Mouse (Mus musculus): ENCODE measurements around the gene Tspoap1. TPM values are rescaled to one million over a fixed set of nuclear protein-coding genes. Genes with fewer than 3 reads are reported as not detected.

Tspoap1 gene
- polyA plus RNA-seq, 1 experiment from 2014 or later = 0.47 TPM

GRCm38 (mm10) chr11:87779392-87779791 lies 19.1 kb downstream of the Tspoap1 start:
- no peak overlapping the region for H3K4me2 ChIP-seq
- no peak overlapping the region for H3K4me3 ChIP-seq
- WGBS = 81% methylated on average over 4 of the region's 4 CpGs
- no peak for ATAC-seq (ENCODE audit: extremely low read depth, insufficient number of reproducible peaks, low FRiP score, low TSS enrichment)
- H3K36me3 ChIP-seq = no peaks in the 10 kb centered on the region
- no peaks in the 10 kb centered on the region for H3K9me3 ChIP-seq
- no peak overlapping the region for H3K27ac ChIP-seq (replicated peaks)
- H3K9ac ChIP-seq = no peak overlapping the region
- peaks cover 16% of the 10 kb centered on the region for H3K4me1 ChIP-seq
- H3K27me3 ChIP-seq (replicated peaks) = peaks cover 83% of the 10 kb centered on the region

- no peaks in the 10 kb centered on the region for H3K9me3 ChIP-seq
- H3K27ac ChIP-seq (replicated peaks) = no peak overlapping the region
- 74% methylated on average over 8 of the region's 8 CpGs for WGBS
- ATAC-seq (ENCODE audit: extremely low read depth, insufficient number of reproducible peaks, low FRiP score, low TSS enrichment) = no peak
- H3K4me1 ChIP-seq = peaks cover 16% of the 10 kb centered on the region
- H3K27me3 ChIP-seq (replicated peaks) = peaks cover 76% of the 10 kb centered on the region
- no peak overlapping the region for H3K9ac ChIP-seq
- H3K4me3 ChIP-seq = no peak overlapping the region
- H3K4me2 ChIP-seq = no peak overlapping the region
- no peaks in the 10 kb centered on the region for H3K36me3 ChIP-seq
These were observed 19.8 kb downstream of the Tspoap1 start for GRCm38 (mm10) chr11:87780130-87780529.

GRCm38 (mm10) chr11:87790088-87790487 lies 29.7 kb downstream of the Tspoap1 start:
- peaks cover 13% of the 10 kb centered on the region; the same call in 1 of the 2 replicates for H3K27me3 ChIP-seq (replicated peaks)
- H3K36me3 ChIP-seq = no peaks in the 10 kb centered on the region
- H3K4me3 ChIP-seq = no peak overlapping the region
- no peak overlapping the region for H3K27ac ChIP-seq (replicated peaks)
- H3K9me3 ChIP-seq = no peaks in the 10 kb centered on the region
- no peaks in the 10 kb centered on the region for H3K4me1 ChIP-seq
- H3K4me2 ChIP-seq = no peak overlapping the region
- WGBS = 73% methylated on average over 6 of the region's 6 CpGs
- no peak overlapping the region for H3K9ac ChIP-seq
- no peak for ATAC-seq (ENCODE audit: extremely low read depth, insufficient number of reproducible peaks, low FRiP score, low TSS enrichment)

- Histone ChIP-seq H3K4me2 (no peak within 1 kb of the TSS), H3K36me3 (no peaks in the 10 kb centered on the region), H3K27me3 (replicated peaks) (peaks cover 6% of the 10 kb centered on the region; the same call in 1 of the 2 replicates), H3K27ac (replicated peaks) (no peak within 1 kb of the TSS), H3K9me3 (no peaks in the 10 kb centered on the region), H3K4me3 (no peak within 1 kb of the TSS), H3K4me1 (no peaks in the 10 kb centered on the region), H3K9ac (no peak within 1 kb of the TSS)
- WGBS = 36% methylated on average over 3 of the region's 3 CpGs
- ATAC-seq (ENCODE audit: extremely low read depth, insufficient number of reproducible peaks, low FRiP score, low TSS enrichment) = no peak
These were observed 33.1 kb downstream of the Tspoap1 start, which contains the start of gene Mpo for GRCm38 (mm10) chr11:87793460-87793859. Gene Mpo (plus strand): TSS chr11:87793581.

GRCm38 (mm10) chr11:87801711-87802275 lies 41.5 kb downstream of the Tspoap1 start:
- H3K4me1 ChIP-seq = no peaks in the 10 kb centered on the region
- H3K9me3 ChIP-seq = no peaks in the 10 kb centered on the region
- ATAC-seq (ENCODE audit: extremely low read depth, insufficient number of reproducible peaks, low FRiP score, low TSS enrichment) = no peak
- no peak overlapping the region for H3K4me2 ChIP-seq
- H3K27ac ChIP-seq (replicated peaks) = no peak overlapping the region
- H3K9ac ChIP-seq = no peak overlapping the region
- no peaks in the 10 kb centered on the region for H3K36me3 ChIP-seq
- H3K27me3 ChIP-seq (replicated peaks) = peaks cover 32% of the 10 kb centered on the region
- H3K4me3 ChIP-seq = no peak overlapping the region
- 77% methylated on average over 22 of the region's 22 CpGs for WGBS

- no peak for ATAC-seq (ENCODE audit: extremely low read depth, insufficient number of reproducible peaks, low FRiP score, low TSS enrichment)
- Histone ChIP-seq H3K9ac (no peak overlapping the region), H3K9me3 (no peaks in the 10 kb centered on the region)
These were observed 42.3 kb downstream of the Tspoap1 start for GRCm38 (mm10) chr11:87802621-87803020.

GRCm38 (mm10) chr11:87805448-87805847 lies 45.1 kb downstream of the Tspoap1 start:
- no peak for ATAC-seq (ENCODE audit: extremely low read depth, insufficient number of reproducible peaks, low FRiP score, low TSS enrichment)
- WGBS = 58% methylated on average over 1 of the region's 1 CpGs
- Histone ChIP-seq H3K27ac (replicated peaks) (no peak overlapping the region), H3K27me3 (replicated peaks) (peaks cover 33% of the 10 kb centered on the region), H3K36me3 (no peaks in the 10 kb centered on the region), H3K9ac (no peak overlapping the region), H3K4me2 (no peak overlapping the region), H3K9me3 (no peaks in the 10 kb centered on the region), H3K4me3 (no peak overlapping the region), H3K4me1 (no peaks in the 10 kb centered on the region)

More at GRCm38 (mm10) chr11:87802621-87803020, 42.3 kb downstream of the Tspoap1 start:
- no peak overlapping the region for H3K27ac ChIP-seq (replicated peaks)
- no peaks in the 10 kb centered on the region for H3K36me3 ChIP-seq
- 39% methylated on average over 14 of the region's 14 CpGs for WGBS
- no peak overlapping the region for H3K4me3 ChIP-seq
- H3K4me1 ChIP-seq = no peaks in the 10 kb centered on the region
- no peak overlapping the region for H3K4me2 ChIP-seq
- peaks cover 25% of the 10 kb centered on the region for H3K27me3 ChIP-seq (replicated peaks)

- H3K9ac ChIP-seq = no peak overlapping the region
- 72% methylated on average over 6 of the region's 6 CpGs for WGBS
These were observed 47.1 kb downstream of the Tspoap1 start for GRCm38 (mm10) chr11:87807433-87807832.

GRCm38 (mm10) chr11:87808236-87808635 lies 47.9 kb downstream of the Tspoap1 start:
- H3K27me3 ChIP-seq (replicated peaks) = 0 out of 2 replicates have a peak, but pooled peaks cover 14% of the 10 kb centered on the region
- no peaks in the 10 kb centered on the region for H3K9me3 ChIP-seq
- ATAC-seq (ENCODE audit: extremely low read depth, insufficient number of reproducible peaks, low FRiP score, low TSS enrichment) = no peak
- no peaks in the 10 kb centered on the region for H3K4me1 ChIP-seq
- no peak overlapping the region for H3K4me3 ChIP-seq
- H3K9ac ChIP-seq = no peak overlapping the region
- no peak overlapping the region for H3K4me2 ChIP-seq
- WGBS = 62% methylated on average over 7 of the region's 7 CpGs
- no peak overlapping the region for H3K27ac ChIP-seq (replicated peaks)
- H3K36me3 ChIP-seq = no peaks in the 10 kb centered on the region

More at GRCm38 (mm10) chr11:87807433-87807832, 47.1 kb downstream of the Tspoap1 start:
- H3K27ac ChIP-seq (replicated peaks) = no peak overlapping the region
- ATAC-seq (ENCODE audit: extremely low read depth, insufficient number of reproducible peaks, low FRiP score, low TSS enrichment) = no peak
- no peaks in the 10 kb centered on the region for H3K9me3 ChIP-seq
- H3K36me3 ChIP-seq = no peaks in the 10 kb centered on the region
- peaks cover 21% of the 10 kb centered on the region for H3K27me3 ChIP-seq (replicated peaks)
- H3K4me2 ChIP-seq = no peak overlapping the region
- no peaks in the 10 kb centered on the region for H3K4me1 ChIP-seq
- H3K4me3 ChIP-seq = no peak overlapping the region

GRCm38 (mm10) chr11:87811396-87811795 lies 51.1 kb downstream of the Tspoap1 start:
- Histone ChIP-seq H3K4me2 (no peak overlapping the region), H3K27me3 (replicated peaks) (peaks cover 28% of the 10 kb centered on the region), H3K36me3 (no peaks in the 10 kb centered on the region), H3K4me3 (no peak overlapping the region), H3K27ac (replicated peaks) (no peak overlapping the region), H3K4me1 (no peaks in the 10 kb centered on the region), H3K9me3 (no peaks in the 10 kb centered on the region), H3K9ac (no peak overlapping the region)
- 45% methylated on average over 4 of the region's 4 CpGs for WGBS
- no peak for ATAC-seq (ENCODE audit: extremely low read depth, insufficient number of reproducible peaks, low FRiP score, low TSS enrichment)

GRCm38 (mm10) chr11:87814831-87815230 lies 54.5 kb downstream of the Tspoap1 start:
- Histone ChIP-seq H3K4me2 (no peak overlapping the region), H3K27ac (replicated peaks) (no peak overlapping the region), H3K4me3 (no peak overlapping the region), H3K9me3 (no peaks in the 10 kb centered on the region), H3K27me3 (replicated peaks) (peaks cover 50% of the 10 kb centered on the region), H3K4me1 (peaks cover 3% of the 10 kb centered on the region; the same call in 1 of the 2 replicates), H3K9ac (no peak overlapping the region), H3K36me3 (no peaks in the 10 kb centered on the region)
- ATAC-seq (ENCODE audit: extremely low read depth, insufficient number of reproducible peaks, low FRiP score, low TSS enrichment) = no peak
- WGBS = 69% methylated on average over 8 of the region's 8 CpGs
